Mouse (Mus musculus): ENCODE measurements at regions not wholly inside any gene's neighbourhood (a gene's known extent, or its start where the extent isn't known, plus 50 kb on each side); places are given as distances from the start of the nearest gene placed in this dataset.

DNA sequence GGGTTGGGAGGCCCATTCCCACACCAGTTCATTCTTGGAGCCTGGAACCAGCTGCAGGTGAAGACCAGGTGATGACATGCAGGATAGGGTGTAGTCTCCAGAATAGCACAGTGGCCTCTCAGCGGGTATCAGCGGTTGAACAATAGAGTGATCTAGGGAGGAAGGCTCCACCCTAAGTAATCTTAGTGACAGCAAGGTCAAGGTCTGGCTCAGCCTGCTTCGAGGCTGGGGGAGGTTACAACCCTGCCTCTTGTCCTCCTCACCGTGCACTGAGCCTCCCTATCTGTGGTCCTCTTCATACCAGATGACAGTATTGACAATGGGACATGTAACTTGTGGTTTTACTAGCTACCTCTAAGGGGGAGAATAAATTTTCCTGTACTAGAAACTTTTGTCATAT lies 1461.1 kb downstream of the 4930444P10Rik start:
- Histone ChIP-seq H3K27ac (ENCODE audit: insufficient read depth, low read depth) (no peak overlapping the region), H3K4me1 (ENCODE audit: control insufficient read depth in 1 of 2, insufficient read depth in 2 of 2) (no peaks in the 10 kb centered on the region), H3K36me3 (replicated peaks in 1 of 2; ENCODE audit: control insufficient read depth in 1 of 2, insufficient read depth in 1 of 2, low read length in 1 of 2) (no peaks in the 10 kb centered on the region), H3K9me3 (replicated peaks; ENCODE audit: low read length) (no peaks in the 10 kb centered on the region), H3K27me3 (replicated peaks) (no peaks in the 10 kb centered on the region), H3K9ac (ENCODE audit: insufficient read depth, low read depth) (no peak overlapping the region), H3K4me3 (replicated peaks in 1 of 3; ENCODE audit: low read depth in 2 of 3, low read length in 2 of 3, poor library complexity in 1 of 3) (no peak overlapping the region), H3K79me2 (replicated peaks; ENCODE audit: control insufficient read depth, extremely low read depth, insufficient read depth, poor library complexity, severe bottlenecking) (no peaks in the 10 kb centered on the region), H3K4me2 (ENCODE audit: insufficient read depth, low read depth, poor library complexity, severe bottlenecking) (no peak overlapping the region)
- no peak for TF ChIP-seq MYC (IDR thresholded peaks at IDR 0.05; ENCODE audit: low read depth, low read length)
- no peak for TF ChIP-seq MXI1 (IDR thresholded peaks at IDR 0.05; ENCODE audit: low read depth, low read length)
- no peak for TF ChIP-seq IRF4 (IDR thresholded peaks at IDR 0.05; ENCODE audit: low read depth, low read length)
- TF ChIP-seq CHD1 (IDR thresholded peaks at IDR 0.05; ENCODE audit: low read depth, low read length) = no peak
- TF ChIP-seq SIN3A (IDR thresholded peaks at IDR 0.05; ENCODE audit: low read length) = no peak
- no peak for TF ChIP-seq E2F4 (IDR thresholded peaks at IDR 0.05; ENCODE audit: insufficient replicate concordance, low read depth, low read length)
- no peak for TF ChIP-seq PAX5 (IDR thresholded peaks at IDR 0.05; ENCODE audit: low read length)
- no peak for TF ChIP-seq GABPA (IDR thresholded peaks at IDR 0.05; ENCODE audit: insufficient replicate concordance, low read depth, low read length)
- no peak for TF ChIP-seq POLR2A (IDR thresholded peaks at IDR 0.05; ENCODE audit: low read depth, low read length)
- no peak for TF ChIP-seq USF2 (conservative IDR thresholded peaks at IDR 0.05; ENCODE audit: low read depth, low read length)
- no peak for TF ChIP-seq CTCF (conservative IDR thresholded peaks at IDR 0.05 in 1 of 2, IDR thresholded peaks at IDR 0.05 in 1 of 2; ENCODE audit: low read depth in 2 of 2, low read length in 2 of 2)
- TF ChIP-seq EP300 (IDR thresholded peaks at IDR 0.05; ENCODE audit: low read length) = no peak
- TF ChIP-seq CHD2 (IDR thresholded peaks at IDR 0.05; ENCODE audit: low read length) = no peak
- TF ChIP-seq MAX (IDR thresholded peaks at IDR 0.05; ENCODE audit: low read length) = no peak
- TF ChIP-seq NELFE (IDR thresholded peaks at IDR 0.05; ENCODE audit: low read depth, low read length) = no peak
- in situ Hi-C loops (cut with MboI; ENCODE audit: low pct_ligation_motif_present, low pct_unique_long_range_greater_than_20kb, low sequenced_read_pairs) (loop anchor here (25.0 kb wide), 1 partner anchor 845 kb away; no protein-coding TSS in a partner anchor), dilution Hi-C loops (cut with MboI; ENCODE audit: extremely low pct_ligation_motif_present, extremely low pct_unique_long_range_greater_than_20kb, low sequenced_read_pairs) (no loop called here)
- no peak for DNase-seq (ENCODE audit: extremely low read depth)

DNA sequence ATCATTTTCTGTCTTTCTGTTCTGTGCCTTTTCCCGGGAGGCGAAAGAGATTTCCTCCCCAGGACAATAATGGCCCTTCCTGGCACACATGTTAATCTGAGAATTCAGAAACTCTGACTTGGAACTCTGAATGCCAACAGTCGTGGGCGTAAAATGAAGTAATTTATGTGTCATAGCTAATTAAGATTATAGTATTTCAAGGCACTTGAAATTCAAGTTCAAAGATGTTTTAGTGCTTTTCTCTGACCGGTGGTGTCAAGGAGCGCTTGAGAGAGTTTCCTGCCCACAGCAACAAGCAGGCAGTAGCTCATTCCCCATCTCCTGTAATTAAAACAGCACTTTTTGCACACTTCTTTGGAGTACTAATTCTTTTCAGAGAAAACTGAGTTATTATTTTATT lies 1465.9 kb downstream of the 4930444P10Rik start:
- Histone ChIP-seq H3K4me2 (ENCODE audit: insufficient read depth, low read depth, poor library complexity, severe bottlenecking) (no peak overlapping the region), H3K27ac (ENCODE audit: insufficient read depth, low read depth) (no peak overlapping the region), H3K9ac (ENCODE audit: insufficient read depth, low read depth) (no peak overlapping the region), H3K4me1 (ENCODE audit: control insufficient read depth in 1 of 2, insufficient read depth in 2 of 2) (no peaks in the 10 kb centered on the region), H3K4me3 (replicated peaks in 1 of 3; ENCODE audit: low read depth in 2 of 3, low read length in 2 of 3, poor library complexity in 1 of 3) (no peak overlapping the region), H3K79me2 (replicated peaks; ENCODE audit: control insufficient read depth, extremely low read depth, insufficient read depth, poor library complexity, severe bottlenecking) (no peaks in the 10 kb centered on the region), H3K9me3 (replicated peaks; ENCODE audit: low read length) (no peaks in the 10 kb centered on the region), H3K27me3 (replicated peaks) (no peaks in the 10 kb centered on the region), H3K36me3 (replicated peaks in 1 of 2; ENCODE audit: control insufficient read depth in 1 of 2, insufficient read depth in 1 of 2, low read length in 1 of 2) (no peaks in the 10 kb centered on the region)
- in situ Hi-C loops (cut with MboI; ENCODE audit: low pct_ligation_motif_present, low pct_unique_long_range_greater_than_20kb, low sequenced_read_pairs) (loop anchor here (25.0 kb wide), 1 partner anchor 840 kb away; no protein-coding TSS in a partner anchor), dilution Hi-C loops (cut with MboI; ENCODE audit: extremely low pct_ligation_motif_present, extremely low pct_unique_long_range_greater_than_20kb, low sequenced_read_pairs) (no loop called here)
- no peak for TF ChIP-seq E2F4 (IDR thresholded peaks at IDR 0.05; ENCODE audit: insufficient replicate concordance, low read depth, low read length)
- no peak for TF ChIP-seq HCFC1 (IDR thresholded peaks at IDR 0.05; ENCODE audit: low read depth, low read length)
- no peak for TF ChIP-seq NRF1 (IDR thresholded peaks at IDR 0.05; ENCODE audit: low read depth, low read length)
- TF ChIP-seq GABPA (IDR thresholded peaks at IDR 0.05; ENCODE audit: insufficient replicate concordance, low read depth, low read length) = no peak
- DNase-seq (ENCODE audit: extremely low read depth) = no peak
